Mouse (Mus musculus) hindbrain, embryonic 14.5 days (tissue): ENCODE data around the gene Upk3a. TPM values are rescaled to one million over a fixed set of nuclear protein-coding genes. Genes with fewer than 3 reads are reported as not detected.
"Not testable (repeated sequence)": the region's sequence is repeated elsewhere in the genome, so short reads cannot be mapped to it uniquely, and the experiment has no call there.

ENCODE experiments used
- ATAC-seq: fragments of 200-750 bp; cut with Nextera tagmentation; 2 replicates; pipeline ENCODE4 v1.8.0; 2017; ENCODE audit warnings: moderate number of reproducible peaks, mild to moderate bottlenecking, moderate TSS enrichment, moderate library complexity; ENCODE audit not compliant: low FRiP score
- DNase-seq: peaks from one replicate; pipeline ENCODE4 v3.0.0-alpha.2; 2015; ENCODE audit warnings: low spot score
- H3K27ac ChIP-seq: fragments of 300-500 bp; sonication (generic); 2 replicates; pipeline ENCODE4 v1.5.1; 2014; ENCODE audit warnings: mild to moderate bottlenecking, moderate library complexity
- H3K27me3 ChIP-seq: fragments of 300-500 bp; sonication (generic); 2 replicates; pipeline ENCODE4 v1.6.1; 2014; ENCODE audit warnings: mild to moderate bottlenecking, low read length, mixed read lengths; ENCODE audit not compliant: control insufficient read depth, insufficient read depth
- H3K36me3 ChIP-seq: fragments of 300-500 bp; sonication (generic); replicated peaks from 2 replicates; pipeline ENCODE4 v1.6.1; 2014; ENCODE audit not compliant: control insufficient read depth, insufficient read depth
- H3K4me1 ChIP-seq: fragments of 300-500 bp; sonication (generic); replicated peaks from 2 replicates; pipeline ENCODE4 v1.6.1; 2014; ENCODE audit warnings: antibody characterized with exemption, low read length, mixed read lengths; ENCODE audit not compliant: control insufficient read depth, insufficient read depth
- H3K4me2 ChIP-seq: fragments of 300-500 bp; sonication (generic); replicated peaks from 2 replicates; pipeline ENCODE4 v1.6.1; 2014; ENCODE audit warnings: mild to moderate bottlenecking, moderate library complexity
- H3K4me3 ChIP-seq: fragments of 300-500 bp; sonication (generic); replicated peaks from 2 replicates; pipeline ENCODE4 v1.5.1; 2014; ENCODE audit warnings: mild to moderate bottlenecking, low read length
- H3K9ac ChIP-seq: fragments of 300-500 bp; sonication (generic); 2 replicates; pipeline ENCODE4 v1.6.1; 2014
- H3K9me3 ChIP-seq: fragments of 300-500 bp; sonication (generic); 2 replicates; pipeline ENCODE4 v1.6.1; 2016; ENCODE audit warnings: low read length; ENCODE audit not compliant: control insufficient read depth
- WGBS: fragments of 180-500 bp; shearing (Covaris S2); extraction: QIAGEN DNeasy Blood & Tissue Kit; methylation state at CpG from one replicate; pipeline ENCODE4 v1.1.7; 2014; 5-methylcytosine and 5-hydroxymethylcytosine counted together
- polyA plus RNA-seq: library from polyadenylated mRNA; unstranded; fragments of >200 nt; fragmentation: Nextera tagmentation; extraction: Ambion mirVana; gene quantifications from 2 replicates; pipeline ENCODE4 v1.2.1, GENCODE M21; 2014

Upk3a gene
- polyA plus RNA-seq, 1 experiment from 2014 or later = 1.4 TPM

- no peak overlapping the region for H3K4me3 ChIP-seq
- H3K27ac ChIP-seq = no peak overlapping the region
- no peaks in the 10 kb centered on the region for H3K4me1 ChIP-seq
- H3K9ac ChIP-seq = no peak overlapping the region
- no peak overlapping the region for H3K4me2 ChIP-seq
- ATAC-seq = no peak
- no peaks in the 10 kb centered on the region for H3K27me3 ChIP-seq
- no peak for DNase-seq
- 46% methylated on average over 4 of the region's 4 CpGs for whole genome bisulfite sequencing
- no peaks in the 10 kb centered on the region for H3K36me3 ChIP-seq
- H3K9me3 ChIP-seq = no peaks in the 10 kb centered on the region
Observed at GRCm38 (mm10) chr15:85027740-85028139, 10.8 kb downstream of the Upk3a start.

- H3K36me3 ChIP-seq, H3K4me2 ChIP-seq, H3K9ac ChIP-seq, H3K9me3 ChIP-seq, DNase-seq, H3K27ac ChIP-seq, H3K27me3 ChIP-seq, H3K4me1 ChIP-seq, H3K4me3 ChIP-seq, ATAC-seq: not testable (repeated sequence)
- 65% methylated on average over 1 of the region's 1 CpGs for WGBS
Observed at GRCm38 (mm10) chr15:85028648-85029047, 11.7 kb downstream of the Upk3a start, which contains the start of gene Fam118a. Gene Fam118a, plus strand, starts transcription at chr15:85028948.

GRCm38 (mm10) chr15:85030643-85031042 lies 13.7 kb downstream of the Upk3a start:
- not testable (repeated sequence) for H3K27ac ChIP-seq, ATAC-seq, H3K4me2 ChIP-seq, H3K27me3 ChIP-seq, H3K4me3 ChIP-seq, H3K4me1 ChIP-seq, H3K36me3 ChIP-seq, H3K9ac ChIP-seq, DNase-seq, H3K9me3 ChIP-seq
- 79% methylated on average over 1 of the region's 1 CpGs for WGBS

GRCm38 (mm10) chr15:85031866-85032265 lies 14.9 kb downstream of the Upk3a start:
- H3K9ac ChIP-seq = no peak overlapping the region
- no peak for ATAC-seq
- H3K4me2 ChIP-seq = no peak overlapping the region
- no peaks in the 10 kb centered on the region for H3K36me3 ChIP-seq
- WGBS = 66% methylated on average over 3 of the region's 3 CpGs
- H3K9me3 ChIP-seq = no peaks in the 10 kb centered on the region
- no peak overlapping the region for H3K27ac ChIP-seq
- no peak overlapping the region for H3K4me3 ChIP-seq
- 0 out of 2 replicates have a peak, but pooled peaks cover 6% of the 10 kb centered on the region for H3K4me1 ChIP-seq
- peak; percentile 49 for DNase-seq
- 0 out of 2 replicates have a peak, but pooled peaks cover 8% of the 10 kb centered on the region for H3K27me3 ChIP-seq

GRCm38 (mm10) chr15:85033916-85034315 lies 17.0 kb downstream of the Upk3a start:
- H3K9me3 ChIP-seq, H3K36me3 ChIP-seq, ATAC-seq, H3K4me2 ChIP-seq, DNase-seq, H3K27ac ChIP-seq, H3K27me3 ChIP-seq, H3K4me3 ChIP-seq, H3K9ac ChIP-seq: not testable (repeated sequence)
- peaks cover 17% of the 10 kb centered on the region for H3K4me1 ChIP-seq
- 55% methylated on average over 7 of the region's 7 CpGs for WGBS

GRCm38 (mm10) chr15:85036566-85037342 lies 19.8 kb downstream of the Upk3a start:
- Histone ChIP-seq H3K4me2 (peak overlapping the region; percentile 95), H3K4me3 (peak overlapping the region; percentile 87), H3K9me3 (no peaks in the 10 kb centered on the region), H3K4me1 (peaks cover 24% of the 10 kb centered on the region), H3K9ac (peak overlapping the region; percentile 88), H3K27ac (peak overlapping the region; percentile 57; the same call in 1 of the 2 replicates), H3K36me3 (no peaks in the 10 kb centered on the region), H3K27me3 (0 out of 2 replicates have a peak, but pooled peaks cover 8% of the 10 kb centered on the region)
- DNase-seq (peak; percentile 99), ATAC-seq (peak; percentile 96)
- under 1% methylated on average over 68 of the region's 75 CpGs for WGBS

- ATAC-seq = no peak
- 0 out of 2 replicates have a peak, but pooled peaks cover 8% of the 10 kb centered on the region for H3K27me3 ChIP-seq
- H3K9me3 ChIP-seq = no peaks in the 10 kb centered on the region
- peak overlapping the region; percentile 88 for H3K9ac ChIP-seq
- H3K4me2 ChIP-seq = peak overlapping the region; percentile 95
- no peaks in the 10 kb centered on the region for H3K36me3 ChIP-seq
- H3K4me1 ChIP-seq = peaks cover 30% of the 10 kb centered on the region
- no peak for DNase-seq
- H3K4me3 ChIP-seq = peak overlapping the region; percentile 87
- WGBS = 8% methylated on average over 8 of the region's 8 CpGs
- no peak overlapping the region for H3K27ac ChIP-seq
Observed at GRCm38 (mm10) chr15:85037343-85037690, 20.4 kb downstream of the Upk3a start.

- H3K4me2 ChIP-seq = no peak overlapping the region
- 75% methylated on average over 10 of the region's 10 CpGs for WGBS
- H3K4me1 ChIP-seq = peaks cover 37% of the 10 kb centered on the region
Observed at GRCm38 (mm10) chr15:85041546-85042225, 24.7 kb downstream of the Upk3a start.

GRCm38 (mm10) chr15:85042361-85042954 lies 25.5 kb downstream of the Upk3a start:
- peak; percentile 66; the same call in 1 of the 2 replicates for ATAC-seq
- peak overlapping the region; percentile 82 for H3K27ac ChIP-seq
- peaks cover 35% of the 10 kb centered on the region for H3K4me1 ChIP-seq
- H3K36me3 ChIP-seq = peaks cover 21% of the 10 kb centered on the region
- peak overlapping the region; percentile 18; the same call in 1 of the 2 replicates for H3K4me2 ChIP-seq
- H3K27me3 ChIP-seq = no peaks in the 10 kb centered on the region
- peak; percentile 78 for DNase-seq
- H3K4me3 ChIP-seq = no peak overlapping the region
- H3K9me3 ChIP-seq = no peaks in the 10 kb centered on the region
- WGBS = 6% methylated on average over 4 of the region's 4 CpGs
- H3K9ac ChIP-seq = 0 out of 2 replicates have a peak overlapping the region, but pooled peaks have one; percentile 3

More at GRCm38 (mm10) chr15:85041546-85042225, 24.7 kb downstream of the Upk3a start:
- Histone ChIP-seq H3K4me3 (no peak overlapping the region), H3K9ac (no peak overlapping the region), H3K27me3 (no peaks in the 10 kb centered on the region), H3K36me3 (peaks cover 14% of the 10 kb centered on the region), H3K9me3 (no peaks in the 10 kb centered on the region), H3K27ac (peak overlapping the region; percentile 82)
- DNase-seq = no peak
- ATAC-seq = no peak
